Mouse (Mus musculus): ENCODE results near the gene Smim1.

- TF ChIP-seq POLR2A (IDR thresholded peaks at IDR 0.05; ENCODE audit: insufficient read depth, low read depth, low read length) = no peak
- TF ChIP-seq CTCF (IDR thresholded peaks at IDR 0.05; ENCODE audit: insufficient read depth, low read depth, low read length) = no peak
Observed at GRCm38 (mm10) chr4:154007759-154008158, 18.3 kb downstream of the Smim1 start.
